9 mouse cellular contexts compared by ENCODE assay signal in the genomic region with DNA sequence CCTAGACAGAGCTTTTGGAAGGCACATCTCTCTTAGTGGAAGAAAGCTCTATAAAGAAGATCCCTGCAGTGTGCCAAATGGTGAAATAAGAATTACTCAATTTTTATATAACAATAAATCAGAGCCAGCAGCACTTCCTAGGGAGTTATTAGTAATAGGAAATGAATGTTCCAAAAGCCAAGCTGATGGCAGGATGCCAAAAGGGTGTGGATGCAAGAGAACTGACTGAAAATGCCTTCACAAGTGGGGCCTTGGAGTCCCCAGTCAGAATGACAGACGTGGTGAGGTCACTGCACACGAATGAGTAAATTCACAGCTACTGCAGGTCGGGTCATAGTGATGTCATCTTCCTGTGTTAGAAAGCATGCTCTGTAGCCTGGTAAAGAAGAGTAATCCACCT. TPM values are rescaled to one million over a fixed set of nuclear protein-coding genes. Genes with fewer than 3 reads are reported as not detected.
DNase-seq lines count a peak whose midpoint lies in the region; ATAC-seq and TF ChIP-seq lines count a peak whose summit lies in the region.
"Had no signal": no experiment of that assay in that cellular context is flagged by ENCODE, and none has a peak within 500 bp of the region (broad histone marks: within the 10 kb centered on the region; RNA-seq: fewer than 3 reads in every experiment).

No protein-coding gene starts in this region.

- no peak for TF ChIP-seq CTCF in midbrain, postnatal 0 days (IDR thresholded peaks at IDR 0.05)

- no peak overlapping the region for H3K9ac ChIP-seq in midbrain, postnatal 0 days (replicated peaks; ENCODE audit: low read length, poor library complexity, severe bottlenecking)
- no peak overlapping the region for H3K9ac ChIP-seq in midbrain, embryonic 15.5 days
- no peak overlapping the region for H3K9ac ChIP-seq in intestine, embryonic 15.5 days
- H3K9ac ChIP-seq in stomach, embryonic 14.5 days (replicated peaks; ENCODE audit: low read depth, low read length) = no peak overlapping the region

- no peaks in the 10 kb centered on the region for H3K9me3 ChIP-seq in midbrain, postnatal 0 days (ENCODE audit: low read length)
- H3K9me3 ChIP-seq in midbrain, embryonic 15.5 days = no peaks in the 10 kb centered on the region
- no peaks in the 10 kb centered on the region for H3K9me3 ChIP-seq in intestine, embryonic 15.5 days
- no peaks in the 10 kb centered on the region; the same call in 1 of the 2 replicates for H3K9me3 ChIP-seq in stomach, embryonic 14.5 days (ENCODE audit: control insufficient read depth, low read depth, low read length)

- peak; percentile 47 for DNase-seq in midbrain, postnatal 0 days (ENCODE audit: low spot score)
- DNase-seq in fibroblast of lung, adult 2 months (ENCODE audit: low read depth) = peak; percentile 88
- DNase-seq in left cerebral cortex, postnatal 4 days = peak; percentile 26
- no peak for DNase-seq in retina, embryonic 14.5 days (ENCODE audit: low spot score)
- no peak for DNase-seq in spleen, adult 18-20 months

- H3K4me3 ChIP-seq in midbrain, postnatal 0 days (ENCODE audit: low read depth, low read length) = no peak overlapping the region
- no peak overlapping the region for H3K4me3 ChIP-seq in midbrain, embryonic 15.5 days
- H3K4me3 ChIP-seq in intestine, embryonic 15.5 days (replicated peaks) = no peak overlapping the region
- H3K4me3 ChIP-seq in stomach, embryonic 14.5 days (ENCODE audit: low read depth, low read length) = no peak overlapping the region

- no peaks in the 10 kb centered on the region for H3K27me3 ChIP-seq in midbrain, postnatal 0 days (ENCODE audit: insufficient read depth, low read length)
- no peaks in the 10 kb centered on the region for H3K27me3 ChIP-seq in midbrain, embryonic 15.5 days (replicated peaks)
- H3K27me3 ChIP-seq in intestine, embryonic 15.5 days (replicated peaks) = no peaks in the 10 kb centered on the region
- no peaks in the 10 kb centered on the region for H3K27me3 ChIP-seq in stomach, embryonic 14.5 days (ENCODE audit: control insufficient read depth, insufficient read depth, low read length)

- H3K36me3 ChIP-seq in midbrain, postnatal 0 days (ENCODE audit: insufficient read depth, low read length) = no peaks in the 10 kb centered on the region
- H3K36me3 ChIP-seq in midbrain, embryonic 15.5 days (replicated peaks) = no peaks in the 10 kb centered on the region
- H3K36me3 ChIP-seq in intestine, embryonic 15.5 days = no peaks in the 10 kb centered on the region
- H3K36me3 ChIP-seq in stomach, embryonic 14.5 days (ENCODE audit: control insufficient read depth, insufficient read depth, low read length) = no peaks in the 10 kb centered on the region

- no peaks in the 10 kb centered on the region for H3K4me1 ChIP-seq in midbrain, postnatal 0 days (ENCODE audit: insufficient read depth, low read length)
- H3K4me1 ChIP-seq in midbrain, embryonic 15.5 days = no peaks in the 10 kb centered on the region
- H3K4me1 ChIP-seq in intestine, embryonic 15.5 days (replicated peaks) = no peaks in the 10 kb centered on the region
- H3K4me1 ChIP-seq in stomach, embryonic 14.5 days (ENCODE audit: control insufficient read depth, insufficient read depth, low read length) = peaks cover 7% of the 10 kb centered on the region

- no peak overlapping the region for H3K27ac ChIP-seq in midbrain, postnatal 0 days (ENCODE audit: low read depth, low read length)
- H3K27ac ChIP-seq in midbrain, embryonic 15.5 days = no peak overlapping the region
- no peak overlapping the region for H3K27ac ChIP-seq in intestine, embryonic 15.5 days
- H3K27ac ChIP-seq in stomach, embryonic 14.5 days (ENCODE audit: low read length) = no peak overlapping the region

- WGBS in midbrain, postnatal 0 days = 70% methylated on average over 3 of the region's 3 CpGs
- WGBS in midbrain, embryonic 15.5 days = 69% methylated on average over 3 of the region's 3 CpGs
- WGBS in intestine, embryonic 15.5 days = 29% methylated on average over 3 of the region's 3 CpGs
- WGBS in stomach, embryonic 14.5 days = 21% methylated on average over 3 of the region's 3 CpGs

- ATAC-seq in midbrain, postnatal 0 days (ENCODE audit: low FRiP score) = no peak
- ATAC-seq in midbrain, embryonic 15.5 days (replicated peaks) = no peak
- ATAC-seq in intestine, embryonic 15.5 days = peak; percentile 71
- ATAC-seq in stomach, embryonic 14.5 days (ENCODE audit: insufficient number of reproducible peaks, insufficient read depth, low FRiP score, low read depth) = 0 out of 2 replicates have a peak, but pooled peaks have one; percentile 58

- H3K4me2 ChIP-seq in midbrain, postnatal 0 days (ENCODE audit: low read depth, low read length, poor library complexity, severe bottlenecking) = no peak overlapping the region
- H3K4me2 ChIP-seq in midbrain, embryonic 15.5 days = no peak overlapping the region
- no peak overlapping the region for H3K4me2 ChIP-seq in intestine, embryonic 15.5 days (replicated peaks)
- no peak overlapping the region for H3K4me2 ChIP-seq in stomach, embryonic 14.5 days (replicated peaks; ENCODE audit: low read depth, low read length)

- intact Hi-C loops in left cerebral cortex, postnatal 4 days (cut with DNase I) = no loop called here

RNA-seq across cellular contexts. Expression of a gene that starts 25.7 kb away (rescaled TPM):
- total RNA-seq in midbrain, postnatal 0 days (2014; rRNA removed) = 0.66 TPM in 1 of 2 replicates, not detected in the other
- polyA plus RNA-seq in midbrain, postnatal 0 days (2015; fragmentation: Nextera tagmentation; extraction: Ambion mirVana) = not detected in 2 replicates
- polyA plus RNA-seq in midbrain, embryonic 15.5 days (2015; fragmentation: Nextera tagmentation; extraction: Ambion mirVana) = 0.13 TPM in 1 of 2 replicates, not detected in the other
- not detected in 2 replicates for polyA plus RNA-seq in intestine, embryonic 15.5 days (2015; fragmentation: Nextera tagmentation; extraction: Ambion mirVana)
- total RNA-seq in left cerebral cortex, postnatal 4 days (2021) = not detected
- not detected in 2 replicates for polyA plus RNA-seq in stomach, embryonic 14.5 days (2014; fragmentation: Nextera tagmentation; extraction: Ambion mirVana)
- total RNA-seq: layer of hippocampus, postnatal 14 days had no signal

RNA-seq across cellular contexts. Expression of a gene that starts 55.7 kb away (rescaled TPM):
- 11.7 and 12.7 TPM in 2 replicates for total RNA-seq in midbrain, postnatal 0 days (2014; rRNA removed)
- 7.5 and 7.8 TPM in 2 replicates for polyA plus RNA-seq in midbrain, postnatal 0 days (2015; fragmentation: Nextera tagmentation; extraction: Ambion mirVana)
- polyA plus RNA-seq in midbrain, embryonic 15.5 days (2015; fragmentation: Nextera tagmentation; extraction: Ambion mirVana) = 8.4 and 9.8 TPM in 2 replicates
- polyA plus RNA-seq in intestine, embryonic 15.5 days (2015; fragmentation: Nextera tagmentation; extraction: Ambion mirVana) = 16.5 and 18.9 TPM in 2 replicates
- 1 to 10 TPM; 4.6 to 6.4 TPM for total RNA-seq in left cerebral cortex, postnatal 4 days (2021)
- polyA plus RNA-seq in stomach, embryonic 14.5 days (2014; fragmentation: Nextera tagmentation; extraction: Ambion mirVana) = 11.8 and 12.5 TPM in 2 replicates

Comparison
In these comparisons a context has a peak if more than half of its experiments do, and no peak if none do; other contexts are left out.
1. ATAC-seq: peak in intestine, embryonic 15.5 days (single experiment) and stomach, embryonic 14.5 days (single experiment); none in midbrain, postnatal 0 days (single experiment) and midbrain, embryonic 15.5 days (single experiment).
2. DNase-seq: peak in midbrain, postnatal 0 days (single experiment), fibroblast of lung, adult 2 months (single experiment) and left cerebral cortex, postnatal 4 days (single experiment); none in retina, embryonic 14.5 days (single experiment) and spleen, adult 18-20 months (0 of 2).